Mouse (Mus musculus): ENCODE results near the gene Lingo3.

DNA sequence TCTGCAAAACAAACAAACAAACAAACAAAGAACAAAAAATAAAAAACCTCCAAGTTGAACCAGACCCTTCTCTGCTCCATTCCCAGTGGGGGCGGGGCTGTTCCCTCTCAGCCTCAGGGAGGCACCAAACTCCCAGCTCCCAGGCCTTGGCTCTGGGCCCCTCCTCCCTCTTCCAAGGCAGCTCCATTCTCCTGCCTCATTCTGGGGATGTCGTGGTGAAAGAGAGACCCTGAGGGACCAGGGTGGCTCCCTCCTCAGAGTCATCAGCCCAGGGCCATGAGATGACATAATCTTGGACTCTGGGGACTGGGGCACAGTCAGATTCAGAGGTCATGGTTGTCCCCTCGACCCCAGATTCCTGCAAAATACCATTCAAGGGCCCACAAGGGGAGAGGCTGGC lies 32.8 kb upstream of the Lingo3 start:
- no peak for TF ChIP-seq CTCF (IDR thresholded peaks at IDR 0.05; ENCODE audit: low read depth, low read length)
- TF ChIP-seq GATA1 (IDR thresholded peaks at IDR 0.05; ENCODE audit: borderline replicate concordance, low read length), result no peak
- no peak for TF ChIP-seq TAL1 (conservative IDR thresholded peaks at IDR 0.05; ENCODE audit: low read depth, low read length)
- no peak for TF ChIP-seq POLR2AphosphoS5 (IDR thresholded peaks at IDR 0.05; ENCODE audit: insufficient replicate concordance, low read depth, low read length)

Measured in G1E (cell line).